Mouse (Mus musculus) T-cell, adult 2 months (primary cell): ENCODE data around the gene Lrrc28.

Experiments used
- DNase-seq: peaks from one replicate; pipeline ENCODE4 v3.0.0; 2022; ENCODE audit warnings: low spot score

Gene Lrrc28

DNA sequence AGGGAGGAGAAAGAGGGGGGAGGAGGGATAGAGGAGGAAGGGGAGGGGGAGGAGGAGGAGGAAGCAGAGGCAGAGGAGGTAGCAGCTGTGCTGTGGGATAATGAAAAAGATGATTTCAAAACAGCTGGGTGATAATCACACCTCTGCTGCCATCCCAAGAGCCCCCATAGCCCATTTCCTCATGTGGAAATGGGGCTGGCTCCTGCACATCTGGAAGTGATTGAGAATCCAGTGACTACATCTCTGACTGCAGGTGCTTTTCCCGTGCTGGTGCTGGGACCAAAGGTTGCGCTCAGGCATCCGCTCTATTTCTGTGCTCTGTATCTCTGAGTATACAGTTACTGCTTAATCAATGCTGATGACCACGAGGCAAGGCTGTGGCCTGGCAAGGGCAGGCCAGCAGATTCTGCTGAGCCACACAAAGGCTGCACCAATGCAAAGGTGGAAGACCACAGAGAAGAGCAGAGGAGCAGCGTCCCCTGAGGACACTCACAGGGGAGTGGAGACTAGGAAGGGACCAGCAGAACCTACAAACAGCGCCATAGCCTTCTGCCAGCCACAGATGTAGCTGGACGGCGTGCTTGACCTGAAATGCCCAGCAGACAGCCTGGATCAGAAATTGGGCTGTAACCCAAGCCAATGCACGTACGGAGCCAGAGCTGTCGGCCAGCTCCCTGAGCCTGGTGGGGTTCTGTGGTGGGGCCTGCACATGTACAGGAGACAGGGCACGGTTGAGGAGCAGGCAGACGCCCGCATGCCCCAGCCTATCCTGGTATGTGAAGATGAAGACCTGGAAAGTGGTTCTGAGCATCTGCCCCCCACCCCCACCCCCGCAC, 157.9 kb downstream of the Lrrc28 start:
- DNase-seq = no peak

DNA sequence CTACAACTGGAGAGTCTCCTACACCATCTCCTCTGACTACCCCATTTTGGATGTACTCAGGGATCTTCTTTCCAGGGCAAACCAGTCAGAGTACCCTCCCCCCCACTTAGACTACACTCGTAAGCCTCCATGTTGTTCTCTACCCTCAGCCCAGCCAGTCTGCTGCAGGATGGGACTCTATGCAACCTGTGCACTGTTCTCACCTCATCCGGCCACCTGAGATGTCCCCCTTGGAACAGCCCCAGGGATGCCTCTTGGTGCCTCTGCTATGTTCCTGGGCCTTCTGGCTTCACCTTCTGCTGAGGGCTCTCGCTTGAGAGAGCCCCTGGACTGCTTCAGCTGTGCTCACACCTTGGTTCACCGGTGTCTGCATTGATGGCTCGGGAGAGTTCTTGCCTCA, 158.7 kb downstream of the Lrrc28 start:
- no peak for DNase-seq

DNA sequence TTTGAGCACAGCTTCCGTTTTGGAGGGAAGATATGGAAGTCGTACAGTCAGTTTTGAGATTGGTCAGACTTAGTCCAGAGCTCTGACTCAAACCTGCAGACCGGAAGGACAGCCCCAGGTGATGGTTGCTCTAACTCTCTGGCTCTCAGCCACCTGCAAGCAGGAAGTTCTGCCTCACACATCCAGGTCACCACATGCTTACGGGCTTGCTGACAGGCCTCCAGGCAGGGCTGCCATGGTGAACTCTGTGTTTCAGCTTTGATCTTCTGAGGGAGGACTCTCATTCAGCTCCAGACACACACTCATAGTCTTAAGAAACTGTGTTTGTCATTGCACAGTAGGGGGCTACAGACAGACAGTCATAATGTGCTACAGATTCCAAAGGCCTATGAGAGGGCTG, 161.4 kb downstream of the Lrrc28 start:
- DNase-seq = no peak

DNA sequence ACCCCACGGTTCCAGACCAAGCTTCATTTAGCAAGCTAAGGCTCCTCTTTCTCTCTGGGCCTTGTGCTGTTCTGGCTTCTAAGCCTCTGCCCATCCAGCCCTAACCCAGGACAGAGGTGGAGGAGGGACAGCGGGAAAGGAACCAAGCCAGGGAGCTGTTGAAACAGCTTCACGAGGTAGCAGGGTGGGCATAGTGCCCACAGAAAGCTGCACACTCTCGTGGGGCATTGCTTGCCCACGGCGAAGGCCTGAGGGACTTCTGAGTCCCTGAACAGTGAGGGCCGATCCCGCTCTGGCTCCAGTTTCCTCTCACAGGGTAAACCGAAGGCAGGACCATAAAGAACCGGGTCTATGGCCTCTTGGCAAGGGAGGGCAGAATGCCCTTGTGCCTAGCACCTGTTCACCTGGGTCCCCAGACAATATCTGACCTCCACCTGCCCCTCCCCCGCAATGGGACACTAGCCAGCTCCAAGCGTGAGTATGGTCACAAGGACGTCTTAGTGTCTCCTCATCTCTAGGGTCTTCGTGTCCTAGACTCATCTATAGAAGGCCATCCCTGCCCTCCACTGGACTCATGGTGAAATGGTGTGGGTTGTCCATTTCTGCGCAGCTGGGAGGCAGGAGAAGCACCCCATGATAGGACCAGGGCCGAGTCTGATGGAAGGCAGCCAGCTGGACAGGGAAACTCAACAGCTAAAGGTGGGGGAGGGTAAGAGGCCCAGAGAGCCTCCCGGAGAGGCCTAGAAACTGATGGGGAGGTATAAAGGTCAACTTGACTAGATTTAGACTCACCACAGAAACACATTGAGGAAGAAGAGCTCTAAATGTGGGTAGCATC, 165.3 kb downstream of the Lrrc28 start:
- DNase-seq = no peak

DNA sequence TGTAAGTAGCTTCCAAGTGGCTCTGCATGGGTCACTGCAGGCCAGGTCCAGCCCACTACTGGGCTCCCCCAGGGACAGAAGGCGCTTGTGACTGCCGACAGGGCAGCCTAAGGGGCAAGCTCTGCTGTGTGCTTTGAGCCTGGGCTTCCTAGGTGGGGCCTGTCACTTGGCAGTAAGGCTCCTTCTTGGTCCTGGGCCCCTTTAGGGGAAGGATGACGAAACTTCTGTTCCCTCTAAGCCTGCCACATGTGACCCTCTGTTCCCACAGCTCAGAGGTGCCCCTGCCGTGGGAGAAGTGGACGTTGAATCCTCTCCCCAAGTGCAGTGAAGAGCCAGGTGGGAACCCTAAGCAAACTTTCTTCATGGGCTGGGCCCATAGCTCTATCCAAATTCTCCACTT, 165.9 kb downstream of the Lrrc28 start:
- DNase-seq = no peak

DNA sequence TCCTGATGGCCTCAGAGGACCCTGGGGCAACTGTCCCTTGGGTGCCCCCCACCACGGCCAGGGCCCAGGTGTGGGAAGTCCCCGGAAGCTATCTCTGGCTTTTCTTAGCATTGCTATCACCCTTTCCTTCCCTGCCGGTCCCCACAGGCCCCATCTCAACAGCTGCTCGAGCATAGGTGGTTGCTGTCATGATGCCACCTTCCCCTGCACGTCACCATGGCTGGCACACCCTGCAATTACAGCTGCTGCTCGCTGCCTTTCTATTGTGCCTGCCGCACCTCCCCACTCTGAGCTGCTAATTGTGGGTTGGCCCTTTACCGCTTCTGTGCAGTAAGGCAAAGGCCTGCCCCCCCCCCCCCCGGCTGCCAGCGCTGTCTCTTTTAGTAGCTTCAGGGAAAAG, 167.1 kb downstream of the Lrrc28 start:
- no peak for DNase-seq

DNA sequence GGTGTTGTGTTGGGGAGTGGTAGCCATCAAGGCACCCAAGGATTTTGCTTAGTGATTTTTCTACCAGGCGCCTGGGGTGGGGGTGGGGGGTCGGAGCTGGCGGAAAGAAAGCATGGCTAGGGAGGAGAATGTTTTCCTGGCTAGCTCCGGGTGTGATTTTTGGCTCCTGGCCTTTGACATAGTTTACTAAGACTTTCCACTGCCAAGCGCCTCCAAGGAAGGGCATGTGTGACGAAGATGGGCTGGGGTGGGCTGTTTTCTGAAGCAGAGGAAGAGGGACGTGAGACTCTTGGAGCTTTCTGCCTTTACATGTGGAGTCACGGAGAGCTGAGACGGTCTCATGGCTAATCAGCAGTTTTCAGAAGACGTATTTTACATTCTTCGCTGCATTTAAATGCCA, 173.8 kb downstream of the Lrrc28 start:
- DNase-seq = no peak

DNA sequence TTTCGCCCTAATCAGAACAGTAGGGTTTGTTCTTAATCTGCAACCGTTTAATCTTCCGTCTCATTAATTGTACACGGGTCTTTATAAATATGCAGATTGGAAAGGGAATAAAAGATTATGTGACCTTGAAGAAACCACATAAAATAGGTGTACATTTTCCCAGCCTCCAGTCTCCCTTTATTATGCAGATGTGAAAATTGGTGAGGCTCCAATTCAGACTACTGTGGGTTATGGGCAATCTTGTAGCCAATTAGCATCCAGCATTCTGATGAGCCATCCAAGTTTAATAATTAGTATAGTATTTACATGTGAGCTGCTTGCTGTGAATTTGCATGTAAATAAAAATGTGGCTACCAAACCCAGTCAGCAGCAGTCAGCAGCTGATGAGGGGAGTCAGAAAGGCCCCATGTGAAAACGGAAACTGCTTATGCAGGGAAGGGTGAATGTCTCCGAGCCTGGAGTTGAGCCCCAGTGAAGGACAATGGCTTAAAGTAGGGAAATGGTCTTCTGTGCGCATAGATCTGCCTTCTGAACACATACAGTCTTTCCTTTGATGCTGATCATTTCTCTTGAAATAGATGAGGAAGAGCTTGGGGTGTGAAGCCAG, 176.2 kb downstream of the Lrrc28 start:
- DNase-seq = no peak

DNA sequence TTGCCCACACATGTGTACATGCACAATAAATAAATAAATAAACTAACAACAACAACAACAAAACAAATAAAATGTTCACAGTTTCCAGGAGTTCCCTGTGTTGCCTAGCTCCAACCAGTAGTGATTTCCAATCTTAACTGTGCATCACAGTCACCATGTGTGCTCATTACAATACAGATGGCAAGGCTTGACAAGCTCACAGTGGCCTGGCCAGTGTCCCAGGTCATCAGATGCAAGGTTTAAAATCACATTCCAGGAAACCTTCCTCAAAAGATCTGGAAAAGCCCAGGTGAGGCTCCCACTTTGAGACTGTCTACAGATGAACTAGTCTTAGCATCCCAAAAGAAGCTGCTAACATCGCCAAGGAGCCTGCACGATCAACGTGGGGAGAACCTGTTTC, 176.9 kb downstream of the Lrrc28 start:
- no peak for DNase-seq

DNA sequence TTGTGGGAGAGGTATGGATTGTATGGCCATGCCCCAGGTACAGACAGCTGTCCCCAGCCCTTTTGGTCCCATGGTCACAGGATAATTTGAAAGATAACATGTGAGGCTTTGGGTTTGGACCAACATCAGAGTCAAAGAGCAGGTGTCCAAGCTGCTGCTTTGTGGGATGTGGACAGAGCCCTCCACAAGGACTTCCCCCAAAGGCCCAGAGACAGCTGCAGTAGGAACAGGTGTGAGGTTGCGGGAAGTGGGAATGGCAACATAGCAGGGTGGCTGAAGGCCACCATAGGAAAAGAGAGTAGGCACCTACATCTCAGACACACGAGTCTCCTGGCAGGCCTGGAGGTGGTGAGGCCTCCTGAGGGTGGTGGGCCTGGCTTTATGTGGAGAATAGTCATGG, 178.7 kb downstream of the Lrrc28 start:
- DNase-seq = no peak

DNA sequence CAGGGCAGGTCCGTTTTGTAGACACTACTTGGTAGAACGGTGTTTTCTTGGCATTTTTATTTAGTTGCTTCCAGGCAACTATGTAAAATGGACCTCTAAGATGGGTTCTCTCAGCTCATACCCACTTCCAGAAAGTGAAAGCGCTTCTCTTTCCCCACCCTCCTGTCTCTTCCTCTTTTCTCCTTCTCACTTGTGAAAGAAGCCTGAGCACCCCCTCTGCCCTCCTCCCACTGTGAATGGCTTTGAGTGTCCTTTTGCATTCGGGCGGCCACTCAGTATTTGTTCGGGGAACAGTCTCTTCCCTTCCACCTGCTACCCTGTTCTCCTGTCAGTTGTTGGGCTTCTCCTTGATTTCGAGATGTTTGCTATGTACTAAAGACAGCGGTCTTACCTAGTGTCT, 180.4 kb downstream of the Lrrc28 start:
- DNase-seq = no peak

DNA sequence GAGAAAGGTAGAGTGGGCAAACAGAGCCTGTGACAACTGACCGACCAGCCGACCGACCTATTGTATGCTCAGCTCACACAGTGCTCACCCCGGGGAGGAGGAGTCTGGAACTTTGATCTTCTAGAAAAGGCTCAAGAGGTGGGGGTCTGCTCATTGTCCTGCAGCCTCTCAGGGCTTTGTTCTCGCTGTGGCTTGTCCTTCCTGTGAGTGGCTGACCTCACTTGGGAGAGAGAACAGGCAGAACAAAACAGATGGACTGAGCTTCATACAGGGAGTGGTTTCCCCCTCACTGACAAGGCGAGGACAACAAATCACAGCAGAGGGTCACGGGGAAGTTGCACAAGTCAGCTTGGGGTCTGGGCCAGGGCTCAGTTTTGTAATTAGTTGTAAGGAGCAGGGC, 181.5 kb downstream of the Lrrc28 start:
- no peak for DNase-seq
